Mouse (Mus musculus) liver, embryonic 14.5 days (tissue): ENCODE results near the gene Mrps6.

ENCODE experiments used
- CTCF ChIP-seq: IDR thresholded peaks from 2 replicates; pipeline ENCODE4 v1.5.1; 2016; ENCODE audit warnings: antibody characterized with exemption, low read depth, control low read depth
- EP300 ChIP-seq: IDR thresholded peaks from 2 replicates; pipeline ENCODE4 v1.6.1; 2016; ENCODE audit warnings: antibody characterized with exemption, low read depth

DNA sequence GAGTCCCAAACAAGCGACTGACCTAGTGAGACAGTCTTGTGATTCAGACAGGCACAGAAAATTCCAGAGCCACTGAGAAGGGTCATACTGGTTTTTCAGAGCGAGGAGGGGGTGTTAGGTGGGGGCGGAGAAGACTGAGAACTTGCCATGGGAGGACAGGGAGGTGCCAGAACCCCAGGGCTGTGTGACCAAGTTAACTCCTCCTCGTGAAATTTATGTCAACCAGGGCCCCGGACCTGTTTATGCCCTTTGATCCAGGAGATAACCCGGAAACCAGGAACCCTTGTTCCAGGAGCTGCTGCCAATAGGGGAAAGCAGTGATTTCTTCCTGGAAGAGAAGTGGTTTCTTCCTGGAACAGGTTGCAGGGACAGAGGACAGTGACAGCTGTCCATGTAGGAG, 101.0 kb downstream of the Mrps6 start:
- TF ChIP-seq CTCF (no peak), EP300 (no peak)
